Mouse (Mus musculus) ovary, postnatal 10 days (tissue): ENCODE results near the gene Guca1b.
"Not testable (repeated sequence)": the region's sequence is repeated elsewhere in the genome, so short reads cannot be mapped to it uniquely, and the experiment has no call there.

Experiments
- DNase-seq: peaks from one replicate; pipeline ENCODE4 v3.0.0; 2022; ENCODE audit warnings: low spot score

Guca1b gene

DNA sequence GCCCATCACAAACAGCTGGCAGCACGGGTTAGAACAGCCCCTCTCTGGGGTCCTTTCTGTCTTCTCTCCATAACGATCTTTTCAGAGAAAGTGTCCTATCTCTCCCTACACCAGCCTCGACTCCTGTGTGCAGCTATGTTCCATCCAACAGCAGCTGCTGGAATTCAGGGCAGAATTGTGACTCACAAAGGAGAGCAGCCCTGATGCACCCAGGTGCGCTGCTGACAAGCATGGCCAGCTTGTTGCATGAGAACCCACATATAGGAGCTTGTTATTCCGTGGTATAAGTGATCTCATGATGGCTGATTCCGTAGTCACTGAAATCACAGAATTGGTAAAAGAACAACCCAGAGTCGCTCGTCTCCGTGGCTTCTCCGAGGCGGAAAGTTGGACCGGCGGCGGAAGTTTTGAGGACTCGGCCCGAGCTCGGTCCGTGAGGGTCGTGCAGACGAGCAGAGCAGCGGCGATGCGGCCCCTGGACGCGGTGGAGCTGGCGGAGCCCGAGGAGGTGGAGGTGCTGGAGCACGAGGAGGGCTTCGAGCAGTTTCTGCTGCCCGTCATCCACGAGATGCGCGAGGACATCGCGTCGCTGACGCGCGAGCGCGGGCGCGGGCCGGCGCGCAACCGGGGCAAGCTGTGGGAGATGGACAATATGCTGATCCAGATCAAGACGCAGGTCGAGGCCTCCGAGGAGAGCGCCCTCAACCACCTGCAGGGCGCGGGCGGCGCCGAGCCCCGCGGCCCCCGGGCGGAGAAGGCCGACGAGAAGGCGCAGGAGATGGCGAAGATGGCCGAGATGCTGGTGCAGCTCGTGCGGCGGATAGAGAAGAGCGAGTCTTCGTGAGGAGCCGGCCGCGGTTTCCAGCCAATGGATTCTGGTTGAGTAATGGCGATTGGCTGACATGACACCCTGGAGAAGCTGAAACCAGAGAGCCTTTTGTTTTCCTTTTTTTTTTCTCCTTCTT is 25.0 kb downstream of the Guca1b start:
- DNase-seq = peak; percentile 3

DNA sequence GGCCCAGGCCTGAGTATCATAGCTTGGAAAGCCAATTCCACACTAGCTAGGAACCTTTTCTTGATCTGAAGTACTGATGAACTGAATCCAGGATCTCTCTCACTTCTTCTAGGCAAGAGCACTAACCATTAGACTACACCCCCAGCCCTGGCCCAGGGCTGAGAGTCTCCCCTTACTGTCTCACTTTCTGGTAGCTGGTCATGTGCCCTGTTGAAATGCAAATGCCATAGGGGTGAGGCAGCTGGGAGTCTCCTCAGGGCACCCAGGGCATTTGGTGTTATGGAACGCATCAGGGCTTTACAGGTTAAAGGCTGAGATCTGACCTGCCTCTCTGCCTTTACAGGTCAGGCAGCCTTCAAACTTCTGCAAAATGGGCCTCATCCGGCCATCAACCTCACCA is 35.0 kb downstream of the Guca1b start:
- no peak for DNase-seq

DNA sequence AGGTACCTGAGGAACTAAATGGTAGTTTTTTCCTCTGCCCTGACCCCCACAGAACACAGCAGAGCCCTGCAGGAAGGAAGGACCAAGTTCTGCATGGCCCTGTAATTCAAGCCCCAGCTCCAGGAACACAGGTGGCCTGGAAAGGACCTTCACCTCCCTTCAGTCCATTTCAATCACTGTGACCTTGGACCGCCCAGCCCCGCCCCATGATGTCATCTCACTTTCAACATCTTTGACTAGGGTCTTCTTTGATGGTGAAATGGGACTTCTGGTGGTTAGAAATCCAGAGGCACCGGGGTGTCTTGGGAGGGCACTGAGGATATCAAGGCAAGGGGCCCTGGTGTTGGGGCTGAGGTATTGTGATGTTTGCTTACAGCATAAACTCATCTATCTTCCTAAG is 36.4 kb downstream of the Guca1b start:
- no peak for DNase-seq

DNA sequence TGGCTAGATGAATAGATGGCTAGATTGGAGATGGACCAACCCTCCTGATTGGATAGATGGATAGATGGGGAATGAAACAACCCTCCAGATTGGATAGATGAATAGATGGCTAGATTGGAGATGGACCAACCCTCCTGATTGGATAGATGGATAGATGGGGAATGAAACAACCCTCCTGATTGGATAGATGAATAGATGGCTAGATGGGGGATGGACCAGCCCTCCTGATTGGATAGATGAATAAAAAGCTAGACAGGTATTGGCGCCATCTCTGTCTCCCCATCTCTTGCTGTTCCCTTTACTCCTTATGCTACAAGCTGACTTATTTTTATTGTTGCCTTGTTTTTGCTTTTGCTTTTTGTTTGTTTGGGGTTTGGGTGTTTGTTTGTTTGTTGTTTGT is 37.4 kb downstream of the Guca1b start:
- not testable (repeated sequence) for DNase-seq

DNA sequence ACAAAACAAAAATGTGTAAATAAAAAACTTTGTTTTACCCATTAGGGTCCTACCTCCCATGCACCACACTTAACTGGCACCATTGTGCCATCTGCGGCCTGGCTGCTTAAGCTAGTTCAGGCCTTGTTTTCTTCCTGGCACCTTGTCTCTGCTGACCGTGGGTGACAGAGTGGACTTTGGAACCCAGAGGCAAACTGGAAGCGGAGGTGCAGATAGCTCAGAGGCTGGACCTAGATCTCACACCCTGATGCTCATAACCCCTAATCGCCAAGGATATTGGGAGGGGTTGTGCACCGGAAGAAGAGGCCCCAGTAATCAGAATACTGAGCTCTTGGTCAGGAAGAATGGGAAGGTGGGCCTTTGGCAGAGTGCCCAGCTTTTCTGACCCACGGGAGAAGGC is 39.0 kb downstream of the Guca1b start:
- DNase-seq = no peak

DNA sequence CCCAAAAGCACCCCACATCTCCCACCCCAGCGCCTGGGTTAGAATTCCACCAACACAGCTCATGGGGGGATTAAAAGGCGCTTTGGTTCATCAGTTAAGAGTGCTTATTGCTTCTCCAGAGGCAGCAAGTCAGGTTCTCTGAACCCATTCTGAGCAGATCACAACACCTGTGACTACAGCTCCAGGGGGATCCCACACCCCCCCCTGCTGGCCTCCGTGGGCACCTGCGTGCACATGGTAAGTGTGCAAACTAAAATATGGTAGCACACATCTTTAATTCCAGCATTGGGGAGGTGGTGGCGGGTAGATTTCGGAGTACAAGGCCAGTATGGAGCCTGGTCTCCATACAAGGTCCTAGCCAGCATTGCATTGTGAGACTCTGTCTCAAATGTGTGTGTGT is 42.1 kb downstream of the Guca1b start:
- no peak for DNase-seq

DNA sequence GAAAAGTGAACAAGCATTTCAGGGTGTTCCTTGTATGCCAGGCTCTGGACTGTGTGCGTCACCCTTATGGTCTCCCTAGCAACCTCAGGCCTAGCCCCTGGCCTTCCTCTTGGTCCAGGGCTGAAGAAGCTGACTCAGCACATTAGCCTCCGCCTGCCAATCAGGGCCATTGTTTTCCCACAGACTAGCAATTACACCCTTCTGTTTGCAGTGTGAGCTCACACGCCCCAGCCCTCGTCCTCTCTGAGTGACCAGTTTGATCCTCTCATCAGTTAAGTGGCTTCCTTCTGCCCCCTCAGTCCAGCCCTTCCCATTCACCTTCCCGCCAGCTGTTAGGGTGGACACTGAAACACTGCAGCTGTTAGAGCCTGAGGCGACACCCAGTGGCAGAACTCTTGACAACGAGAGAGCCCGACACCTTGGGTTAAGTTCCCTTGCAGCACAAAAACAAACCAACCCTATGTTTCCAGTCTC is 43.7 kb downstream of the Guca1b start:
- no peak for DNase-seq

DNA sequence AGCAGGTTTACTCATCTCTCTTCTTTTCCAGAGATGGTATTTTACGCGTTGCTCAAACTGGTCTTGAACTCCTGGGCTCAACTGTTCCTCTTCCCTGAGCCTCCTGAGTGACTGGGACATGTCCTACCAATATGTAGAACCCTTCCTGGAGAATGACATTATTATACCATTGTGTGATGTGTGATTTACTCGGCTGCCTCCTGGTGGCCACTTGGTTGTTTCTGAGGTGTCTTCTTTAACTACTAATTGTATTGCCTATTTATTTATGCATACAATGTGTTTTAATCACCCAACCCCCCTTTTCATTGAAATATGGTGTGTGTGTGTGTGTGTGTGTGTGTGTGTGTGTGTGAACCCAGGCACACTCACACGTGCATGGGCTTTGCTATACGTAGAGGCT is 45.6 kb downstream of the Guca1b start:
- DNase-seq = no peak

DNA sequence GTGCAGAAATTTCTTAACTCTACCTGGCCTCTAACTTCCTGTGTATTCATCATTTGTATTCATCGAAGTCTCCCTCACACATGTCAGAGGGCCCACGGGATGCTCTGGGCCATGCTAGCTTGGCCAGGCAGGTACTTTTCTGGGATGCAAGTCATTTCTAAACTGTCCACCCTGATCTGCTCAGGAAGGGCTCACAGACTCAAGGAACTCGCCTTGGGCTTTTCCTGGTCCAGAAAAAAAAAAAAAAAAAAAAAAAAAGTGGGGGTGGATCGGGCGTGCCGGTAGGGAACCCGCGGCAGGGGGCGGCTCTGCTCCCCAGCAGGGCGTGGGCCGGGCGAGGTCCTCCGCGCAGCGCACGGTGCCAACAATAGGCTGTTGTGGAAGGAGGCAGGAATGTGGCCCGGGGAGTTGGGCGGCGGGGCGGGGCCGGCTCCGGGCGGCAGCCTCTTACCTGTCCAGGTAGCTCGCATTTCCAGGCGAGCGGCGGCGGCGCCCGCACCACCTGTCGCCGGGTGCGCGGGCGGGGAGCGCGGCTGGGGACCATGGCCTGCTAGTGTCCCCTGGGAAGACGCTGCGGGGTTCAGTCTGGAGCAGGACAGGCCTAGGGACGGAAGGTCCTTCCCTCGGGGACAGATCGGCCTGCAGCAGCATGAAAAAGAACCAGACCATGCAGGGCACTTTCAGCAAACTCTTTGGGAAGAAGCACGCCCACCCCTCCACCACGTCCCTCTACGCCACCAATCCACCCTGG is 51.1 kb downstream of the Guca1b start, which contains the start of gene AI661453:
Gene AI661453 (plus strand): TSS at position 460 of the 751 bp plus-strand sequence.
- DNase-seq = no peak

DNA sequence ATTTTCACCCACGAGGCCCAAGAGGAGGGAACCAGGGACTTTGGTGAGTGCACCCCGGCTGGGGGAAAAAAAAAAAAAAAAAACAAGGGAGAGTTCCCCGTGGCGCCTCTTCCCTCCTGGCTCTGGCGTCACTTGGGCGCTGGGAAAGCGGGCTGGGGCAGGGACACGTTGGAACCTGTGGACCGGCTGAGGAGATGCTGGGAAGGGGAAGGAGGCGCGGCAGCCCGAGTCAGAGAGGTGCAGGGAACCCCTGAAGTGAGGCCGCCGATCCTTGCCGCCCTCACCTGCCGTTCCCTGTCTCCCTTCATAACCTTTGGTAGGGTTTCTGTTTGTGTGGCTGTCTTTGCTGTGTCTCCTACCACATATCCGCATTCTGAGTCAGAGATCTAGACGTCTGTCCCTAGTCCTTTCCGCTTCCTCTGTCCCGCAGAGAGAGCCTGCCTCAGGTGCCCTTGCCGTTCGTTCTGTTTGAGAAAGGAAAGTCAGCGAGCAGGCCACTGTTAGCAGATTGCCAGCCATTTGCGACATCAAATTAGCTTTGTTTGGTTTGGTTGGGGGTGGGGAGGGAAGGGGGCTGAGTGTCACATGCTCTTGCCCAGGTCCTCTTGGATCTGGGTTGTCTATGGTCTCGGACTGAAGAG is 51.8 kb downstream of the Guca1b start, which contains the start of gene 1700001C19Rik:
Gene 1700001C19Rik (minus strand): TSS at position 470 of the 641 bp plus-strand sequence.
- DNase-seq = no peak

DNA sequence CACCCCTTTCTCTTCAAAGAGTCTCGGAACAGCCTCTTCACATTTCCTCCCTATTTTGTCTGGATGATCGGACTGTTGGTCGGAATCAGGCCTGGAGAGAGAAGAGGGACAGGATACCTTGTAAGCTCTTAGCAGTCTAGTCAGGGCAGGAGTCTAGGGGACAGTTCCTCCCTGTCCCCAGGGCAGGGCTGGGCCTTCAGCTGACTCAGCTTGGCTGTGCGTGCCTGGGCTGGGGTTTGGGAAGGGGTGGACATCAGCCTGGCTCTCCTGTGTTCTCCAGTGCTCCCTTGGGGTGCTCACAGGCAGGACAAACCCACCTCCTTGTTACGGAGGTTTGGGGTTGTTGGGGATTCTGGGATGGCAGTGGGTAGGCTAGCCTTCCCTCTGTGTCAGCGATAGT is 53.4 kb downstream of the Guca1b start:
- no peak for DNase-seq

DNA sequence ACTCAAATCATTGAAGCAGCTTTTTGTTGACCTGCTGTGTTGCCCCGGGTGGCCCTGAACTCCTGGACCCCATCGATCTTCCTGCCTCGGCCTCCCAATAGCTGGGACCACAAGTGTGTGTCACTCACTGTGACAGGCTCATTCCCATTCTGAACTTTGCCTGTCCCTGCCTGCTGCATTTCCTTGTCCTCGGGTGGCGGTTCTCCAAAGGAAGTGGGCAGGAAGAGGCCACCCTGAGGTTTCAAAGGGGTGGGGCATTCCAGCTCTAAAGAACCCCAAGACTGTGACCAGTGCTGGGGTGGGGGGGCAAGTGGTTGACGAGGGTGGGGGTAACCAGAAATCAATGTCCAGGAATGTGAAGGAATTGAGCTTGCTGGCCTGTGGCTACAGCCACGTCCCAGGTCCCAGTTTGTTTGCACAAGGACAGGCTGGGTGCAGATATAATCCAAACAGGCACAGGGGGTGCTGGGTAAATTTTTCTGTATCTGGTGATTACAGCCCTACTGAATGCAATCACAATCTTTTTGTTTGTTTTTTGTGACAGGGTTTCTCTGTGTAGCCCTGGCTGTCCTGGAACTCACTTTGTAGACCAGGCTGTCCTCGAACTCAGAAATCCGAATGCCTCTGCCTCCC is 54.3 kb downstream of the Guca1b start:
- DNase-seq = no peak

DNA sequence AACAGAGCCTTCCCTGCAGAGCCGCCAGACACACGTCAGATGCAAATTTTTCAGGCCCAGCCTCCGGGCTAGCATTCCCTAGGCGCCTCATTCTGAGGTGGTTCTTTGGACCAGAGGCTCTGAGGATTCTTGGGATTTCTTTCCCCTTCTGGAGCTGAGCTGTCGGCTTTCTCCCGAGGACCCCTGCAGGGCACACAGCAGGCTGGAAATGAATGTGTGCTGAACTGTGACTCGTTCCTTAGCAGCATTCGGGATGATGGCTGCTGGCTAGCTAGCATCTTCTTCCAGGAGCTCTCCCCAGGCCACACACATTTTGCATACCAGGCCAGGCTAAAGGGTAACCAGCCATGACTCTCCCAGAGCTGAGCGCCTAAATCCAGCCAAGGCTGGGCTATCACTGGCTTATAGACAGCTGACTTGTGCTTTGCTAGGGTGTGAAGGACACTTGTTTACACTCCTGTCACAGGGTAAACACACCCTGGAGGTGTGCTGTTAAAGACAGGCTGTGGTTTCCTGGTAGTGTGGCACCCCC is 55.2 kb downstream of the Guca1b start:
- DNase-seq = no peak

DNA sequence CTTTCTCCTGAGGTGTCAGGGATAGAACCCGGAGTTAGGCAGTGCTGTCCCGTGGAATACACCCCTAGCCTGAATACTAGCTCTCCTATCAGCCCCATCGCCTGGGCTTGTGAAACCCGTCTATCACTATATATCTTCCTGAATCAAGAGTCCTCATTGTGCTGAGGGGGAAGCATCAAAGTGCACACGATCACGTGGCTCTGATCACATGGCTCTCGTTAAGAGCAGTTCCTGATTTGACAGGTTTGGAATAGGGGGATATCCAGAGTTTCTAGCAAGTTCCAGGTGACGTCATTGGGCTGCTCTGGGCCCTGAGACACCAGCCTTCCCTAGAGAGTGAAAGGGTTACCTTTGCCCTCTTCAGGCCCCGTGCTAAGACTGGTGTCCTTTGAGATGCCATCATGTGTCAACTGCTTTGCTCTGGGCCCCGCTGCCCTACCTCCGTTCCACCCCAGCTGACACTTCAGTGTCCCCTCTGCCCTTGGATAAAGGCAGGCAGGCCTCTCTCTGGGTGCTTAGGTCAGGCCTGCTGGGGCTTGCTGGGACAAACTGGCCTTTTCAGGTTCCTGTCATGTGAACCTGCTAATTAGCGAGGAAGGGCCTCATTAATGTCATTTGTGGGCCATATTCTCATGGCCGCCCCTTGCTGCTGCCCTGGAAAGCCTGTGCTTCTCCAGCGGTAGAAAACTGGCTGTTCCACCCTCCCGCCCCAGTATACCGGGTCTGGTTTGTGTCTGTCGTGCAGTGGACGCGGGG is 56.3 kb downstream of the Guca1b start:
- DNase-seq = no peak

DNA sequence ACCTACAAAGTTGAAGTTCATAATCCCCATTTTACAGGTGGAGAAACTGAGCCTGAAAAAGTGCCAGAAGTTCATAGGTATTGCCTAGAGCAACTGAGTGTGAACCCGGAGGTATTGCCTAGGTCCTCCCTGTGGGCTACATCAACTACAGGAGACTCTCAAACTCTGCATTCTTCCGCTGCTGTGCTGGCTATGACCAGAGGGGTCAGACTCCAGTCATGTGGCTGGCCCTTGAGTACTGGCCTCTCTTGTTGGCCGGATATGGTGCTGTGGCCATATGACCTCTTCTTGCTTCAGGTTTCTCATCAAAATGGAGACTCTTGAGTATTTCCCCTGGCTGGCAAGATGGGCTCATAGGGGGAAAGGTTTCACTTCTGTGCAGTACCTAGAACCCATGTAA is 57.1 kb downstream of the Guca1b start:
- no peak for DNase-seq
